Mouse (Mus musculus): ENCODE results near the gene Uhrf1bp1l. TPM values are rescaled to one million over a fixed set of nuclear protein-coding genes. Genes with fewer than 3 reads are reported as not detected.

The Uhrf1bp1l gene
- total RNA-seq, 4 experiments from 2014 or later = 23.9 to 28.9 (median 27.7) TPM

DNA sequence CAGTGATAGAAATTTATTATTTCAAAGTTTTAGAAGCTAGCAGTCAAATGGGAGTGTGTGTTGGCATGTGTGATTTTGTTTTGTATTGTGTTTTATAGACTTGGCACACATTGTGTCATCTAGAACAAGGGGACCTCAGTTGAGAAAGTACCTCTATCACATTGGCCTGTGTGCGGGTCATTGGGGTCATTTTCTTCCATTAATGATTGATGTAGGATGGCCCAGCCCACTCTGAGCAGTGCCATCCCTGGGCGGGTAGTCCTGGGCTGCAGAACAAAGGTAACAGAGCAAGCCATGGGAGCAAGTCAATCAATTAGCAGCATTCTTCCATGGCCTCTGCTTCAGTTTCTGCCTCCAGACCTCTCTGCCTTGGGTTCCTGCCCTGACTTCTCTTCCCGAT lies 94.0 kb downstream of the Uhrf1bp1l start:
- no peak for DNase-seq (ENCODE audit: low spot score)

GRCm38 (mm10) chr10:89850951-89851350 lies 106.2 kb downstream of the Uhrf1bp1l start:
- DNase-seq (ENCODE audit: low spot score) = no peak

DNA sequence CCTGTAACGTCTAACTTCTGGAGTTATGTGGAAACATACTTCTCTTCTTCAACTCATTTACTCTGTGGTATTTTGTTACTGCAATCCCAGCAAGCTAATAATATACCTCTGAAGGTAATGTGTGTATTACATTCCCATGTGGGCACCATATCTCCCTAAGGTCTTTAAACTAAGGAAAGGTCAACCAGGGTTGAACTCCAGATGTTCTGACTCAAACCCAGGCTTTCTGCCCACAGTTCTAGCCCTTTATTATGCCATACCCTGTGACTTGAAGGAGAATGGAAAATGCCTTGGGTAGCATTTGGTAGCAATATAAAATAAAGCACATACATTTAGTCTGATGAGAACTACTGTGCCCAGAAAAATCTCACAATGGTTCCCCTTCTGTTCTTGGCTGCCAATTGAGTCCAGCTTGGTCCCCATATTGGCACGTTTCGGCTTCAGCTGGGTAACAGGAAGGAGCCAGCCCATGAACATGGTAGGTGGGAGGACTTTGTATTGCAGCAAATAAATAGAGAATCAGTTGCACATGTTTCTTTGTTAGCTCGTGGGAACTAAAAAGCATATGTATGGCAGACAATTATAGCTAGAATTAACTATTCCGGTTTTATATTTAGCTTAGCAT lies 110.6 kb downstream of the Uhrf1bp1l start:
- no peak for DNase-seq (ENCODE audit: low spot score)

GRCm38 (mm10) chr10:89856286-89856685 lies 111.5 kb downstream of the Uhrf1bp1l start:
- no peak for DNase-seq (ENCODE audit: low spot score)

GRCm38 (mm10) chr10:89868211-89868610 lies 123.4 kb downstream of the Uhrf1bp1l start:
- no peak for DNase-seq (ENCODE audit: low spot score)

DNA sequence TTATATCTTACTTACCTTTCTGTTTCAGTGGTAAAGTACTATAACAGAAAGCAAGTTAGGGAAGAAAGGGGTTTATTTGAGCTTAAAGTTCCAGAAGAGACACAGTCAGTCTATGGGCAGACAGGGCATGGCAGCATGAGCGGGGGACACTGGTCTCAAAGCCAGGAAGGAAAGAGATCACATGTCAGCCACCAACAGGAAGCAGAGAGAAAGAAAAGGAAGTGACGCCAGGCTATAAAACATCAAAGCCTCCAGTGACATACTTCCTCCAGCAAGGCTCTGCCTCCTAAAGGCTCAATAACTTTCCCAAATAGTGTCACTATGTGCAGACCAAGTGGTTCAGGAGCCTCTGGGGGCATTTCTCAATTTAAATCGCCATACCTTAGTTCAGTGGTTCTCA lies 124.0 kb downstream of the Uhrf1bp1l start:
- DNase-seq (ENCODE audit: low spot score) = no peak

Other genes starting within 250 kb of the Uhrf1bp1l start
- under 1 TPM; 0.35 to 0.50 (median 0.41) TPM for gene Nr1h4, start 211.4 kb upstream of the Uhrf1bp1l start, total RNA-seq (2022)
- gene Slc17a8, start 123.7 kb upstream of the Uhrf1bp1l start, total RNA-seq (2022) = not detected
- gene Scyl2, start 58.7 kb upstream of the Uhrf1bp1l start, total RNA-seq (2022) = 10 to 100 TPM; 13.7 to 18.6 (median 17.9) TPM
- 10 to 100 TPM; 11.1 to 13.7 (median 12.9) TPM for gene Actr6, start 12.7 kb upstream of the Uhrf1bp1l start, total RNA-seq (2022)
- 1 to 10 TPM in 1 of 4 experiments, under 1 TPM in 3; 0.37 to 2.1 (median 0.71) TPM for gene Anks1b, start 128.5 kb downstream of the Uhrf1bp1l start, total RNA-seq (2022)

Measured in heart, adult 8-10 months (tissue).